Mouse (Mus musculus) embryonic stem cell, embryonic (primary cell): ENCODE results near the gene Fgfr2.

Experiments used
- CTCF ChIA-PET, 4 experiments: fragments of 300-600 bp in 2 of 4; fragments of 350-600 bp in 2 of 4; sonication (Branson Sonifier 250); formaldehyde crosslinking; loops; one replicate each; lab custom pipeline; 2022; ENCODE audit warnings: inconsistent platforms in 2 of 4; lab: Charles Lee
- POLR2A ChIA-PET, 4 experiments: fragments of 300-600 bp in 2 of 4; fragments of 350-600 bp in 2 of 4; sonication (Branson Sonifier 250); formaldehyde crosslinking; loops; one replicate each; lab custom pipeline; 2022; ENCODE audit warnings: antibody characterized with exemption in 4 of 4, inconsistent platforms in 1 of 4; lab: Charles Lee

The Fgfr2 gene

DNA sequence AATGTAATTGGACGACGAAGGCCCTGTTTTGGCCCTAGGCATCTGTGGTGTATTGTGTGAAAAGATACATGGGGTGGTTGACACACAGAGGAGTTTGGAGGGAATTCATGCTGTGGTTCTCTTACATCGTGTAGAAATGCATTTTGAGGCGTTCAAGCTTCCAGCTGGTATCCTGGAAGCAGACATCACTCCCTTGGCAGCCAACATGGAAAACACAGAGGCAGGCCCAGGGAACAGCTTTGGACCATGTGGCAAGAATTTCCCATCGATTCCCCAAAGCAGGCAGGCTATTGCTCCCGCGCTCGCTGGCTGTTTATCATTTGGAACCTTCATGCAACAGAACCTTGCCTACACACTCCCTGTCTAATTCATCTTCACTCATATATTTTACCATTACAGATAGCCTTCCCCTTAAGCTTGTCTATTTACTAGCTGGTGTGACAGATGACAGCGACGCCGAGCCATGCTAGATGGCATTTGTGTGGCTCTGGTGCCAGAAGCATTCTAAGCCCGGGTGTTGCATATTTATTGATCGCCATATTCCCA lies 1494.2 kb downstream of the Fgfr2 start:
- ChIA-PET POLR2A (no interaction called here), CTCF (interaction anchor here in 1 of 4 experiments (0.6 kb wide), 1 partner anchor 1506 kb away, joined by 3 read pairs; no protein-coding TSS in a partner anchor)

DNA sequence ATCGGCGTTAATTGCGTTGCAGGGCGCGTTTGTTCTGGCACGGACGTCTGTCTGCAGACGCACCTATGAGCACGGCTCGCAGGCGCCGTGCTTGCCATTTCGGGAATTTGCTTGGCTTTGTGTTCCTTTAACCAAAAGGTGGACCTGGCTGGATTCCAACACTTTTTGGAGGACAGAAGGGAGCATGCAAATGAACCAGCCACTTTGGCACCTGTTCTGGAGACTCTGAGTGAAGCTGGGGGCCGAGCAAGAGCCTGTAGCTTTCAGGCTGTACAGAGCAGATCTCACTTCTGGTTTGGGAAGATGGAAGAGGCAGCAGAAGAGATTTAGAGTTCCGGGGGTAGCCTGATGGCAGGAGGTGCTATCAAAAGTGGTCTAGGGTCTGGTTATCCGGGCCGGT lies 1494.8 kb downstream of the Fgfr2 start:
- POLR2A ChIA-PET, result no interaction called here
- CTCF ChIA-PET, result interaction anchor here in 1 of 4 experiments (0.6 kb wide), 1 partner anchor 1506 kb away, joined by 3 read pairs; no protein-coding TSS in a partner anchor

DNA sequence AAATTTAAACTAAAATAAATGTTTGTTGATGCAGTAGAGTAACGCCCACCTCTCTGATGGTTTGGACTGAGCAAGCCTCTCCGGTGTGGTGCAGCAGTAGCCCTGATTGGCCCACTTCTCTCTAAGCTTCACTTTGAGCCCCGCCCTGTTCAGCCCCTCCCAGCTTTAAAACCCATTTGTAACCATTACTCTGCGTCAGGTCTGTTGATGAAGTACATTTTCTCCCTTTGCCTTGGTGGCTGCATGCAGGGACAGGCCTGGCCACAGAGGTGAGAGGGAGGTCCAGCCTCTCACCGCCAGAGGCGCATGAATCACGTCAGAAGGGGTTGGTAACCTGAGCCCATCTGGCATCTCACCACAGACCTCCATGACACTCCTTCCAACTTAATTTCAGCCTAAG lies 1513.5 kb downstream of the Fgfr2 start:
- ChIA-PET POLR2A (interaction anchor here in 1 of 4 experiments (0.8 kb wide), 1 partner anchor 54 kb away, joined by 3 read pairs; no protein-coding TSS in a partner anchor), CTCF (interaction anchor here in 1 of 4 experiments (1.0 kb wide), 1 partner anchor 140 kb away, joined by 4 read pairs; no protein-coding TSS in a partner anchor)

DNA sequence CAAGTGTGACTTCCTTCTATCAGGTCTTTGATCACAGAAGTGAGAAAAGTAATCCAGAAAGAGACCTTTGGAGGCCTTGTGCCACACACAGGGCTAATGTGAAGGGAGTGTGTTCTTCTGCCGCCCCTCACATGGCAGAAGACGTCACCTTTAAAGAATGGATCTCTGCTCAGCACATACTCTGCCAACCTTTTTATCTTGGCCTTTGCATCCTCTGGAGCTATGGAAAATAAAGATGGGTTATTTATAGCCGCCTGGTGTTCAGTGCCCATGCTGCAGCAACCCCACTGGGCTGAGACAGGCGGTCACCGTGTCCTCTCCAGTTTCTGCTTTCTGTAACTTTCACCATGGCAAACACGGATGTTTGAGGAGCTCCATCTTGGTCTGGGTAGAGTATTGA lies 1515.1 kb downstream of the Fgfr2 start:
- ChIA-PET POLR2A (interaction anchor here in 1 of 4 experiments (0.7 kb wide), 1 partner anchor 920 kb away, joined by 3 read pairs; no protein-coding TSS in a partner anchor), CTCF (no interaction called here)

DNA sequence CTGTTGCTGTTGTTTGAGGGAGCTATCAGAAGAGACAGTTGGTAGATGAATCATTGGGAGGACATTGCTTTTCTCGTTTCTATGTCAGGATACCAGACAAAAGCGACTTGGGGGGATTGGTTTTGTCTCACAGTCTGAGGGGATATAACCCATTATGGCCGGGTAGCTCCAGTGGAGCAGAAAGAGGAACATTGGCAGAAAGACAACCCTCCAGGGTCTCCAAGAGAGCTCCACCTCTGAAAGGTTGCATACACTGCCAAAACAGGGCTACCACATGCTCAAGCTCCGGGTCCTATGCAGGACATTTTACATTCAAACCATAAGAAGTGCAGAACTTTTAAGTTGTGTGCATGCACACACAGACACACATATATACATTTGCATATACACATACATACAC lies 1517.7 kb downstream of the Fgfr2 start:
- POLR2A ChIA-PET, result no interaction called here
- CTCF ChIA-PET, result interaction anchor here in 1 of 4 experiments (0.6 kb wide), 1 partner anchor 195 kb away, joined by 3 read pairs; no protein-coding TSS in a partner anchor

DNA sequence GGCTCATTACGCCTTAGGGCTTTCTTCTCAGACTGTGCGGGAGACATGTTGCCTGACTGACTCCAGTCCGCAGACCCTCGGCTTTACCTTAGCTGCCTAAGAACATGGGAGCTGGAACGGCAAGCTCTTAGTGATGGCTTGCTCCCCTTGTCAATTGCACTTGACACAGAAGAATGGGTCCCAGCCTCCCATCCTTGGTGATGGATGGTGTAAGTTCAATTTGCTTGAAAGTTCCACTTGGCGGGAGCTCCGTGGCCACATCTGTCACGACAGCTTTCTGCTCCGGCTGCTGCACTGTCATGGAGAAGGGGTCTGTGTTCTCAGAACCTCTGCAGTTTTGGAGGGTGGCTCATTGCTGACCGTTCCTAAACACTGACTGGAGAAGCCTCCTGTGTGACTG lies 1518.2 kb downstream of the Fgfr2 start:
- CTCF ChIA-PET, result interaction anchor here in 1 of 4 experiments (0.5 kb wide), 1 partner anchor 196 kb away, joined by 3 read pairs; no protein-coding TSS in a partner anchor
- POLR2A ChIA-PET, result no interaction called here

DNA sequence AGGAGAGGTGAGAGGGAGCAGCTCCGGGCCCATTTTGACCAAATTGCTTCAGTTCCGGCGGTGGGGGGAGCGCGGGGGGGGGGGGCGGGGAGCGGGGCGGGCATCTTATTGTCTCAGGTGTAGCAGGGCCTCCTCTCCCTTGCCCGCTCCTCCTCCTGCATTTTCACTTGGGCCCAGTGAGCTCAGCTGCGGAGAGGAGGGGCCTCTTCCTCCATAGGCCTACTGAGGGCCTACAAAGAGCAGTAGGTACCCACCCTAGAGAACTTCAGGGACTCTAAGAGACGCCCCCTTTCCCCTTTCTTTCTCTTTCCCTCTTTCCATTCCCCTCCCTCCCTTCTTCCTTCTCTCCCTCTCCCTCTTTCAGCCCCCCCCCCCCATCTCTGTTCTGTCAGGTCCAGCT lies 1520.0 kb downstream of the Fgfr2 start:
- ChIA-PET POLR2A (interaction anchor here (0.6 to 1.7 kb wide), 7 partner anchors 20 to 1584 kb away, joined by 3 to 6 read pairs (median 4); partner anchors contain the start of gene Bub3 (in 2 of the 4)), CTCF (interaction anchor here in 2 of 4 experiments (0.6 kb wide), 3 partner anchors 154 to 279 kb away, joined by 3 to 4 read pairs (median 3); no protein-coding TSS in a partner anchor)

DNA sequence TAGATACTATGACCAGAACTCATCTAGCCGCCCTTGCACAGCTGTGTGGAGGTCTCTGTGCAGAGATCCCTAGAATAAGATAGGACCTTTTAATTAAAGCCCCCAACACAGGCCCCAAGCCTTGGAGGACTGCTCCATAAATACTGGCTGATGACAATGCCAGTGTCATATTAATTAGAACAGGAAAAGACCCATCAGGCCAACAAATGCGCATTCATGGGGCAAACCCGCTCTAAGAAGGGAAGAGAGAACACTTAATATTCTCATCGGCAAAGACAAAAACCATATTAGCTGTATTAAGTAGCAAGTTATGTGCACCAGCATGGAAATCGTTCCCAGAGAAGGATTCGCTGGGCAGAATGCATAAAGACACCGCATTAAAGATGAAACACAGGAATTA lies 1521.0 kb downstream of the Fgfr2 start:
- ChIA-PET CTCF (interaction anchor here in 2 of 4 experiments (0.6 kb wide), 3 partner anchors 10 to 1531 kb away, joined by 3 read pairs; no protein-coding TSS in a partner anchor), POLR2A (interaction anchor here in 2 of 4 experiments (0.7 to 1.7 kb wide), 2 partner anchors 19 to 30 kb away, joined by 3 read pairs; no protein-coding TSS in a partner anchor)

DNA sequence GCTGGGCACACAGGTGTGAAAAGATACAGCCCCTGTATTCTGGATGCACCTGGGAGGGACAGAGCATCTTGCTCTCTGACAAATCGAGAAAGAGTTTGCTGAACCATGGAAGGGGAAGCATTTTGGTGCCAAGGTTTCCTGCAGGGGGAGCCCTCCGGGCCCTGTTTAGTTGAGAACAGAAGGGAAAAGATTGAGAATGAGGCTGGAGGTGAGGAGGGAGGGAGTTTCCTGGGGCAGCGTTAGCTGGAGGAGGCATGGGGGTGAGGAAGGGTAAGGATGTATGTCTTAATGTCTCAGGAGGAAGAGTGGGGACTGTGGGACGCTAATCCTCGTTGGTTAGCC lies 1524.7 kb downstream of the Fgfr2 start:
- CTCF ChIA-PET, result interaction anchor here in 1 of 4 experiments (0.9 kb wide), 1 partner anchor 284 kb away, joined by 3 read pairs; no protein-coding TSS in a partner anchor

DNA sequence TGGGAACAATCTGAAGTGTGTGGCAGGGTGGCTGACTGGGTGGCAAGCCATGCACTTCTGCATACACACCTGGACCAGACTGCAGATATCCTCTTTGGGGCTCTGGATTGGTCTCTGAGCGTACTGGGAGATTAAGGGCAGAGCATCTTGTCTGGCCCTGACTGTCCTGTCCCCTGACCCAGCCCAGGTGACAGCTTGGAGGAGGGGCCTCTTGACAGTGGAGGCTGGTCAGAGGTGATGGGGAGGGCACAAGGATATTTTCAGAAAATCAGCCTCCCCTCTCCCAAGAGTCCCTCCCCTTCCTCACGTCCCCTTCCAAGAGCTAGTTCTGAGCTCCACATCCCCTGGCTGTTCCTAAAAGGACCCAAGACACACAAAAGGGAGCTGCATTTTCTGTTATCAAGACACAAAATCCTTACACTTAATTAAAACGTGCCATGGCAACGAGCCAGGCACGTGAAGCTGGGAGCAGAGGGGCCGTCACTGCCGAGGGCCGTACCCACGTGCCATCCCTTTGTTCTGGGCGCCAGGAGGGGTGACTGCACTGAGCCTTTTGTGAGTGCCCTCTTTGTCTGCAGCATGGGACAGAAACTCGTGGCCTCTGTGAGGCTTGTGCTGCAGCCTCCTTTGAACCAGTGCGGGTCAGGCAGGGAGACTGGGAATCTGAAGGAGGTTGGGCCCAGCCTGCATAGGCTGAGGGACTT lies 1525.2 kb downstream of the Fgfr2 start:
- CTCF ChIA-PET, result interaction anchor here in 1 of 4 experiments (0.9 kb wide), 1 partner anchor 285 kb away, joined by 3 read pairs; no protein-coding TSS in a partner anchor
- POLR2A ChIA-PET, result interaction anchor here in 1 of 4 experiments (1.1 kb wide), 1 partner anchor 38 kb away, joined by 4 read pairs; the partner anchor contains the start of gene Bub3

More for the DNA sequence above, 1524.7 kb downstream of the Fgfr2 start:
- POLR2A ChIA-PET, result interaction anchor here in 1 of 4 experiments (1.1 kb wide), 1 partner anchor 38 kb away, joined by 4 read pairs; the partner anchor contains the start of gene Bub3

DNA sequence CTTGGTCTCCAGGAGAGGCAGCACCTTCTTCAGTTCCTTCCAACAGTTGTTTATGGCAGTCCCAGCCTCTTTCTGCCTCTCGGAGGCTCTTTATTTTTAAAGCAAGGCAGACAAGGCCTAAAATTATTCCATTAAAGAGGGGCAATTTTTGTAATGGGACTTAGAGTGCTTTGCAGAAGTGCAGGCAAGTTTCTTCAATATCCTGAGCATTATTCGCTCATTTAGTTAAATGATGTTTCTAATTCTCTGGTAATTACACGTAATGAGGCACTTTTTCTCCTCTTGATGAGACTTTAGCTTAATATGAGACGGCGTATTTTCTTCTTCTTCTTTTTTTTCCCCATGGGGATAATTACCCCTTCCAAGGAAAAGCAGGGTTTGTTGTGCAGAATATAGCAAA lies 1537.6 kb downstream of the Fgfr2 start:
- ChIA-PET CTCF (no interaction called here), POLR2A (interaction anchor here in 1 of 4 experiments (1.4 to 2.7 kb wide), 2 partner anchors 13 to 25 kb away, joined by 5 to 8 read pairs; partner anchors contain the start of gene Bub3)

DNA sequence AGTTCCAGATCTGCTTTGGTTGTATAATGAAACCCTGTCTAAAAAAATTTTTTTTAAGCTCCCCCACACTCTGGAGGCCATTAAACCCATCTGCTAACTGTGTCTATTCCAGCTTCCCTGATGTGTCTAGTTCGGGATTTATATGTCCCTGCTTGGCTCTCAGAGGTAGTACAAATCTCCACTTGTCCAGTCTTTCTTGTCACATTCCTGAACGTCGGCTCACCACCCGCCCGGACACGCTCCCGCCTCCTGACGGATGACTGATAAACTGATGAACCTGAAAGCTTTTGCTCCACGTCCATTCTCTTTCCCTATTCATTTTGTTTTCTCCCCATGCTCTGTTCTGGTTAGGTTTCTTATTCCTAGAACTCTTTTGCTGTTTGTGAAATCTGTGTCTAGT lies 1541.0 kb downstream of the Fgfr2 start:
- ChIA-PET CTCF (no interaction called here), POLR2A (interaction anchor here in 3 of 4 experiments (0.8 to 3.2 kb wide), 4 partner anchors 8 to 22 kb away, joined by 3 to 9 read pairs (median 6); partner anchors contain the start of gene Bub3 (in 2 of the 3))

DNA sequence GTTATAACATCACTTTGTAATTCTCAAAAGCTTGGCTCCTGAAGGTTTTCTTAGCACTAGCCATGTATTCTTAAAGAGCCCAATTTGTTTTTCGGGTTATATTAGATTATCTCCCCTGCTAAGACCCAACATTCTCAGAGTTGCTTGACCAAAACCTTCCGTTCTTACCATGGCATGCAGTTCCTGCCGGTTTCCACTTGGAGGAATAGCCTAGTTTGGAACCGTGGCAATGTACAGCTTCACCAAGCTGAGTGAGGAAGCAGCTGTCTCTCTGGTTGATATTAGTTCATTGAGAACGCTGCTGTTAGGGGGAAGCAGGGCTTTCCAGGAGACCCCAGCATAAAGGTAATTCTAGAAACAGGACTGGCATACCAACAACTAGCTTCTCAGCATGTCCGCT lies 1547.9 kb downstream of the Fgfr2 start:
- ChIA-PET POLR2A (interaction anchor here in 3 of 4 experiments (1.3 to 9.5 kb wide), 3 partner anchors 9 to 15 kb away, joined by 4 to 121 read pairs (median 23); partner anchors contain the start of gene Bub3 (in 2 of the 3)), CTCF (interaction anchor here in 3 of 4 experiments (0.8 to 0.9 kb wide), 3 partner anchors 15 to 237 kb away, joined by 3 read pairs; partner anchors contain the start of gene Bub3 (in 1 of the 3))

DNA sequence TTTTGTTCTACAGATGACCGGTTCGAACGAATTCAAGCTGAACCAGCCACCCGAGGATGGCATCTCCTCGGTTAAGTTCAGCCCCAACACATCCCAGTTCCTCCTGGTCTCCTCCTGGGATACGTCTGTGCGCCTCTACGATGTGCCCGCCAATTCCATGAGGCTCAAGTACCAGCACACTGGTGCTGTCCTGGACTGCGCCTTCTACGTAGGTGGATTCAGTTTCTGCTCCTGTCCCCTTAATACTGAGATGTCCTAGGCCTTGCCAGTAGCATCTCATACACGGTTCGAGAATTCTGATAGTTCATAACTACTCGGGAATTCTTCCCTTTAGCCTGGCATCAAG lies 1562.5 kb downstream of the Fgfr2 start:
- ChIA-PET POLR2A (interaction anchor here (0.5 to 6.9 kb wide), 42 partner anchors 8 to 1299 kb away, joined by 3 to 121 read pairs (median 5); partner anchors contain the start of genes Acadsb (in 2 of the 4), Ikzf5 (in 2 of the 4) and Hmx2 (in 1 of the 4)), CTCF (interaction anchor here in 3 of 4 experiments (0.7 to 1.2 kb wide), 4 partner anchors 20 to 452 kb away, joined by 3 to 5 read pairs (median 4); no protein-coding TSS in a partner anchor)

DNA sequence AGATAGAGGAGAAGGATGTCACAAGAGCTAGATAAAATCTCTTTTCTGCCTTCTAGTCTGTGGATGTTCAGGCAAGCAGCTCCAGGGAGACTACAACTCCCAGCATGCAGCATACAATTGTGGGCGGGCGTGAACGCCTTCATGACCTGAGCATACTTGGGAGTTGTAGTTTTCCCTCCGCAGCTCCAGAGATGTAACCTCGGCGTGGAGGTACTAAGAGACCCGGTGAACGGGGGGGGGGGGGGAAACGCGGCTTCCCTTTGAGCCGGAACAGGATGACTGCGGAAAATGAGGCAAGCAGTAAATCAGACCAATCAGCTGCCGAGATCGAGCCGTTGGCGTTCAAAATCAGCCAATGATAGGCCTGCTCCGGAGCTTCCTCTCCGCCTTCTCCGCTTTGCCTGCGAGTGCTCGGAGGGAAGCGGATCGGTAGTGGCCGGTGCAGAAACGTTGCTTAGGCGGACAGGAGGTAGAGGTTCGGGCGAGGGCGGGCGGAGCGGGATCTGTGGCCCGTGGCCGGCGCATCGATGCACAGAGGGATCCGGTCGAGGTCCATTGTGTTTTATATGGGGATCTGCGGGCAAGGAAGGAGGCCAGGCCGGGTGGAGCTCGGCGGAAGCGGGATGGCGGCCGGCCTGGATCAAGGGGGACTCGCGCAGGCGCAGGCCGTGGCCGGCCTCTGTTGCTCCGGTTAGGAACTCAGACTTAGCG lies 1563.0 kb downstream of the Fgfr2 start, which contains the start of gene Bub3:
Gene Bub3 (plus strand): TSS at position 237 of the 711 bp plus-strand sequence.
- CTCF ChIA-PET, result interaction anchor here in 3 of 4 experiments (0.6 to 1.2 kb wide), 7 partner anchors 15 to 322 kb away, joined by 3 to 5 read pairs (median 4); no protein-coding TSS in a partner anchor

DNA sequence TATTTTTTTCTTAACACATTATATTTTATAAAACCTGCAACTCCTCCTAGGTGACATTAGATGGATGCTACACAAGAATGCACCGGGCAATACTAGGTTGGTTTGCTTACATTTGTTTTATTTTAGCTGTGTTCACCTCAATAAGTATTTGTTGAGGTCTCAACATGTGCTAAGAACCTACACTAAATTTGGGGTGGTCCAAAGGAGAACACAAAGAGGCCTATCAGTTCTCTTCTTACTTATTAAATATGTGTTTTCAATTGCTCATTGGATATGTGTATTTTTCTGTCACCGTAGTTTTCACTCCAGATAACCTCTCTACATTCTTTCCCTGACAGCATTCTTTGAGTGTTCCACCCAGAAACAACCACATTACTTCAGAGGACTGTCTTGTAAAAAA lies 1565.4 kb downstream of the Fgfr2 start:
- CTCF ChIA-PET, result no interaction called here
- POLR2A ChIA-PET, result interaction anchor here in 2 of 4 experiments (1.1 to 3.5 kb wide), 4 partner anchors 12 to 147 kb away, joined by 3 to 26 read pairs (median 10); partner anchors contain the start of genes Acadsb (in 1 of the 2), Hmx3 (in 1 of the 2) and Ikzf5 (in 1 of the 2)

More for the DNA sequence above, 1563.0 kb downstream of the Fgfr2 start, which contains the start of gene Bub3:
- POLR2A ChIA-PET, result interaction anchor here (0.5 to 6.9 kb wide), 55 partner anchors 8 to 1299 kb away, joined by 3 to 121 read pairs (median 4); partner anchors contain the start of genes Acadsb (in 2 of the 4), Ikzf5 (in 2 of the 4), 2310057M21Rik (in 1 of the 4) and Abraxas2 (in 1 of the 4)
